Mouse (Mus musculus) liver, embryonic 11.5 days (tissue): ENCODE data around the gene Fkbp8. TPM values are rescaled to one million over a fixed set of nuclear protein-coding genes. Genes with fewer than 3 reads are reported as not detected.
A peak's percentile ranks its signal among the peaks of the same experiment; 100 is the strongest.

Experiments used
- ATAC-seq: fragments of 200-750 bp; cut with Nextera tagmentation; replicated peaks from 2 replicates; pipeline ENCODE4 v1.8.0; 2017; ENCODE audit warnings: moderate number of reproducible peaks, mild to moderate bottlenecking, moderate TSS enrichment, moderate library complexity; ENCODE audit not compliant: low FRiP score
- DNase-seq: peaks from one replicate; pipeline ENCODE4 v3.0.0-alpha.2; 2017; ENCODE audit warnings: low spot score
- H3K27ac ChIP-seq: fragments of 300-500 bp; sonication (generic); 2 replicates; pipeline ENCODE4 v1.5.1; 2014; ENCODE audit warnings: mild to moderate bottlenecking, low read depth, low read length, control low read depth
- H3K27me3 ChIP-seq: fragments of 300-500 bp; sonication (generic); replicated peaks from 2 replicates; pipeline ENCODE4 v1.6.1; 2014; ENCODE audit warnings: low read length, mixed read lengths; ENCODE audit not compliant: control insufficient read depth, insufficient read depth
- H3K36me3 ChIP-seq: fragments of 300-500 bp; sonication (generic); 2 replicates; pipeline ENCODE4 v1.6.1; 2014; ENCODE audit warnings: mild to moderate bottlenecking, low read length, moderate library complexity, mixed read lengths; ENCODE audit not compliant: control insufficient read depth, insufficient read depth
- H3K4me1 ChIP-seq: fragments of 300-500 bp; sonication (generic); replicated peaks from 2 replicates; pipeline ENCODE4 v1.6.1; 2014; ENCODE audit warnings: low read length, mixed read lengths; ENCODE audit not compliant: control insufficient read depth, insufficient read depth
- H3K4me2 ChIP-seq: fragments of 300-500 bp; sonication (generic); 2 replicates; pipeline ENCODE4 v1.6.1; 2014; ENCODE audit warnings: mild to moderate bottlenecking, control low read depth, moderate library complexity
- H3K4me3 ChIP-seq: fragments of 300-500 bp; sonication (generic); 2 replicates; pipeline ENCODE4 v1.5.1; 2014; ENCODE audit warnings: low read depth, low read length, control low read depth
- H3K9ac ChIP-seq: fragments of 300-500 bp; sonication (generic); 2 replicates; pipeline ENCODE4 v1.6.1; 2014; ENCODE audit warnings: low read depth, low read length, control low read depth
- H3K9me3 ChIP-seq: fragments of 300-500 bp; sonication (generic); 2 replicates; pipeline ENCODE4 v1.6.1; 2016; ENCODE audit warnings: low read length, inconsistent platforms, mixed read lengths; ENCODE audit not compliant: control insufficient read depth
- WGBS: fragments of 180-500 bp; shearing (Covaris S2); extraction: QIAGEN DNeasy Blood & Tissue Kit; methylation state at CpG from one replicate; pipeline ENCODE4 v1.1.7; 2014; 5-methylcytosine and 5-hydroxymethylcytosine counted together
- polyA plus RNA-seq: library from polyadenylated mRNA; unstranded; fragments of >200 nt; fragmentation: Nextera tagmentation; extraction: Ambion mirVana; gene quantifications from 2 replicates; pipeline ENCODE4 v1.2.1, GENCODE M21; 2014

Gene Fkbp8
- polyA plus RNA-seq = 261 and 285 TPM in 2 replicates

DNA sequence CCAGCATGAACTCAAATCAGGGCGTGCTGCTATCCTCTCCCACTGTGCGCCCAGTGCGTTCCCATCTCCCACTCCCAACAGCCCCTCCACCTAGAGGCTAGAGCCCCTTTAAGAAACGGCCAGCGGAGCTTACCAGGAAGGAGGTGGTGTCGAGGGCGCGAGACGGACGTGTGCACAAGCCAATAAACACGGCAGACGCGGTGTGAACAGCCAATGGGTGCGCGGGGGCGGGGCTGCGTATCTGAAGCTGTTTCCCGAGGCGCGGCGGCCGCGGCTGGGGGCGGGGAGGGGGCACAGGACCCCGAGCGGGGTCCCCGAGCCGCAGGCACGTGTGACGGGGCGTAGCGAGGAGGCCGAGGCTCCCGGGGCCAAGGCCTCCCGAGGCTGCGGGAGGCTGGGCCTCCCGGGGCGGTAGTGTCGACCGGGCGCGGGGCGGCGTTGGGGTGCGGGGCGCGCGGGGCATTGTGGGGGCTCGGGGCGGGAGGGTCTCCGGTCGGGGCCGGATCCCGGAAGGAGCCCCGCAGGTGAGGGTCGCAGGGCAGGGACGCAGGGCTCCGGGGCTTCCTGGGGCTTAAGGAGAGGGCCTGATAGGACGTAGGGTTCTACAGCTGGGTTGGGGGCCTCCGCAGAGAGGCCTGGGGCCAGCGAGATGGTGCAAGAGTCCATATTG is at the start of gene Fkbp8, which contains the start of gene Kxd1:
Gene Fkbp8 (plus strand): TSS at position 213 of the 670 bp plus-strand sequence.
Gene Kxd1 (minus strand): TSS at position 445 of the 670 bp plus-strand sequence.
- peaks cover 26% of the 10 kb centered on the region for H3K4me1 ChIP-seq
- peak within 1 kb of the TSS; percentile 90 for H3K27ac ChIP-seq
- under 1% methylated on average over 61 of the region's 61 CpGs for WGBS
- DNase-seq = peak; percentile 98
- no peaks in the 10 kb centered on the region for H3K27me3 ChIP-seq
- H3K9ac ChIP-seq = peak within 1 kb of the TSS; percentile 97
- peak; percentile 84 for ATAC-seq
- H3K4me3 ChIP-seq = peak within 1 kb of the TSS; percentile 96
- peak within 1 kb of the TSS; percentile 93 for H3K4me2 ChIP-seq
- H3K9me3 ChIP-seq = no peaks in the 10 kb centered on the region
- peaks cover 24% of the 10 kb centered on the region for H3K36me3 ChIP-seq

DNA sequence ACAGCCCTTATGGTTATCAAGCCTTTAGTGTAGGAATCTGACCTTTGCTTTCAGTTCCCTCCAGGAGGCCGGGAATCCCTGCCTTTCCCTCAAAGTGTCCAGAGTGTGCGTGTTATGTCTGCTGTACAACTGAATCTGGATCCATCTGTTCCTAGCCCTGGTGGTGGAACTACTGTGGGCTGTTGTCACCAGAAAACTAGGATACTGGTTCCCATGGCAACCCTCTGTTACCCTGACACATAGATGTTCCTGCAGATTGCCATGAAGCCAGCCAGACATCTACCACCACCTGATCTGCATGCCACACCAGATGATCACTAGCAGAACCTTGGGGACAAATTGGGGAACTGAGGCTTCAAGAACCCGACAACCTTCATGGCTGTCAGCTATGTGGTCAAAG is 45.6 kb upstream of the Fkbp8 start:
- H3K4me3 ChIP-seq = no peak overlapping the region
- no peak overlapping the region for H3K9ac ChIP-seq
- H3K36me3 ChIP-seq = no peaks in the 10 kb centered on the region
- ATAC-seq (no peak), DNase-seq (no peak)
- H3K27ac ChIP-seq = no peak overlapping the region
- peaks cover 10% of the 10 kb centered on the region for H3K4me1 ChIP-seq
- H3K27me3 ChIP-seq = peaks cover 65% of the 10 kb centered on the region
- H3K4me2 ChIP-seq = no peak overlapping the region
- no peaks in the 10 kb centered on the region for H3K9me3 ChIP-seq
- 61% methylated on average over 3 of the region's 3 CpGs for WGBS

DNA sequence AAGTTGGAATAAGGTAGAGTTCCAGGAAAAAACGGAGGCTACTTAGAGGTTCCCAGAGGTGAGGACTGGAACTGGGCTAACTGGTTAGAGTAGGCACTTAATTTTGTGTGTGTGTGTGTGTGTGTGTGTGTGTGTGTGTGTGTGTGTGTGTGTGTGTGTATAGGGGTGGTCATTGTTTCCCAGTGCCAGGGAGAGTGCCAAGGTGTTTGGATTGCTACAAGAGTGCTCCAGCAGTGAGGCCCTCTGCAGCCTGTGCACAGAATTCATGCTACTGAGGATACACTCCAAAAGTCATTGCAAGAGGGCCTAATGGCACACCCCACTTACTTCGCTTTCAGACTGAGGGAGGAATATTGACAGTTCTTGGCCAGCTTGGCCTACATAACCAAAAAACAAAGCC is 44.6 kb upstream of the Fkbp8 start:
- Histone ChIP-seq H3K4me3 (no peak overlapping the region), H3K9me3 (no peaks in the 10 kb centered on the region), H3K4me1 (peaks cover 3% of the 10 kb centered on the region), H3K4me2 (no peak overlapping the region), H3K36me3 (no peaks in the 10 kb centered on the region), H3K27me3 (peaks cover 76% of the 10 kb centered on the region), H3K9ac (no peak overlapping the region), H3K27ac (no peak overlapping the region)
- WGBS = 52% methylated on average over 2 of the region's 2 CpGs
- no peak for ATAC-seq
- DNase-seq = no peak

DNA sequence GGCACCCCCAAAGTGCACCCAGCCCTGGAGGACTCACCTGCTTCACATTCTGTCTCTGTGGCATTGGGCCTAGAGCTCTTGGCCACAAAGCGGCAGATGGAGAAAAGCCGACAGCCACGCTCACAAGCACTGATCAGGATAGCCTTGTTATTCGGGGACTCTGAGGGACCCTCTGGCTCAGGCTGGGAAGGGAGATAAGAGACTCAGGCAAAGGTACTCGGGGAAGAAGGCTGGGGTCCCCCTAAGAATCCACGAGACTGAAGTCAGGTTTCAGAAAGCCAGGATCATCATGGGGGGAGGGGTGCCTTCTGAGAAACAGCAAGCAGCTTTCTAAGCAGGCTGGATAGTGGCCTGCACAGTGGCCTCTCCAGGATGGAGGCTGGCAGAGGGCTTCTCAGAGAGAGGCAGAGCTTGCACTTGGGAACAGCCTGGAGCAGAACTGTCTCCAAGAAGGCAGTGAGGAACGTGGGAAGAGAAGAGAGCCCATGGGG is 41.3 kb upstream of the Fkbp8 start:
- no peak overlapping the region for H3K9ac ChIP-seq
- DNase-seq (no peak), ATAC-seq (no peak)
- H3K4me1 ChIP-seq = peaks cover 23% of the 10 kb centered on the region
- no peak overlapping the region for H3K27ac ChIP-seq
- H3K9me3 ChIP-seq = no peaks in the 10 kb centered on the region
- no peak overlapping the region for H3K4me2 ChIP-seq
- WGBS = 39% methylated on average over 7 of the region's 7 CpGs
- no peaks in the 10 kb centered on the region for H3K36me3 ChIP-seq
- H3K4me3 ChIP-seq = no peak overlapping the region
- H3K27me3 ChIP-seq = peaks cover 100% of the 10 kb centered on the region

DNA sequence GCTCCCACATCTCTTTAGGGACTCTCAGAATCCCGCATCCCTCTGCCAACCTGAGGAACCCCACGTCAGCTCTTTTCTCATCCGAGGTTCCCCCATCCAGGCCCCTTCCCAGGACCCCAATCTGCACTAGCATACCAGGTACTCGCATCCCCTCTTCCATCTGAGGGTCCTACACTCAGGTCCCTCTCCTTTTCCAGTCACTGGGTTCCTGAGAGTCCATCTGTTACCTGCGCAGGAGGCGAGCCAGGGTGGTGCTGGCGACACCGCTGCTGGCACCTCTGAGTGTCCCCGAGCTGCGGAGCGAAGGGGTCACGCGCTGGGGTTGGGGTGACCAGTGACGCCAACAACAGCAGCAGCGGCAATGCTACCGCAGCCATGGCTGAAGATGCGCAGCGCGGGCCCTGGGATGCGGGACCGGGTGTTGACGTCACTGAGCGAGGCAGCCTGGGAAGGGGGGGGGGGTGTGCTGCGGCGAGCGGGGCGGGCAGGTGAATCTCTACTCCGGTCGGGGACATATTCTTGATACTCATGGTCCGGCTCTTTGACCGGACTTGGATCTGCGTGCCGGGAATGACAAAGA is 40.5 kb upstream of the Fkbp8 start, which contains the start of gene Tmem59l:
Gene Tmem59l (minus strand): TSS at position 418 of the 580 bp plus-strand sequence.
- H3K27ac ChIP-seq = no peak within 1 kb of the TSS
- ATAC-seq = no peak
- WGBS = 13% methylated on average over 33 of the region's 33 CpGs
- no peaks in the 10 kb centered on the region for H3K36me3 ChIP-seq
- H3K27me3 ChIP-seq = peaks cover 100% of the 10 kb centered on the region
- H3K4me1 ChIP-seq = peaks cover 23% of the 10 kb centered on the region
- no peak for DNase-seq
- H3K9me3 ChIP-seq = no peaks in the 10 kb centered on the region
- H3K4me3 ChIP-seq = peak within 1 kb of the TSS; percentile 44
- H3K4me2 ChIP-seq = peak within 1 kb of the TSS; percentile 62
- H3K9ac ChIP-seq = 0 out of 2 replicates have a peak within 1 kb of the TSS, but pooled peaks have one; percentile 8

DNA sequence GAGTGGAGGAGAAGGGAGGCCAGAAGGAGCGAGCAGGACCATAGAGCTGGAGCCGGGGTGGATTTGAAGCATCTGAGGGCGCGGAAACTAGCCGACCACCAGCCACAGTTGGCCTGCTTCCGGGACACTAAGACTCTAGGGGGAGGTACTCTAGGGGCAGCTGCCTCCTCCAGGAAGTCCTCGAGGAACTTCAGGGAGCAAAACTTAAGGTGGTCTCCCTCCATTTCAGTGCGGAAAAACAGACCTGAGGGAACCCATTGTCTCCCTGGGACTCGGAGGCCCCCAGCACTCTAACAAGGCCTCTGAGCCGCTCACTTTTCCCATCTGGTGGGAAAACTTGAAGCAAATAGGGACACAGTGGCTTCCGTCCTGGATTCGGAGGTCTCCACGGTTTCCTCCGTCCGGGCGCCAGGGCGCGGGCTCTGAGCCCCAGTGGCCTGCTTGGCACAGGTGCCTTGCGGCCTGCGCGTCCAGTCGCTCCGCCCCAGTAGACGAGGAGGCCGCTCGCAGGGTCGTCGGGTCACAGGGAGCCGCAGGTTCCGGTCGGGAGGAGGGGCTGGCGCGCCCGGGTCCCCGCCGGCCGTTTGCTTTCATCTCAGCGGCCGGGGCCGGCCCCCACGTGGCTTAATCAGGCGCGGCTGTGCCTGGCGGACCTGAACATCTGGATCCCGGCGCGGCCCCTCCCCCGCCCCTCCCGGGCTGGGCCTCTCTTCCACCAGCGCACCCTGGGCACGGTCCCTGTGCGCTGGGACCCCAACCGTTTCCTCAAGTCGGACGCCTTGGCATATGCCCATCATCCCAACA is 39.3 kb upstream of the Fkbp8 start:
- DNase-seq (peak; percentile 71), ATAC-seq (peak; percentile 52)
- H3K9me3 ChIP-seq = no peaks in the 10 kb centered on the region
- no peaks in the 10 kb centered on the region for H3K36me3 ChIP-seq
- no peak overlapping the region for H3K27ac ChIP-seq
- H3K4me2 ChIP-seq = peak overlapping the region; percentile 62
- H3K9ac ChIP-seq = 0 out of 2 replicates have a peak overlapping the region, but pooled peaks have one; percentile 8
- peaks cover 100% of the 10 kb centered on the region for H3K27me3 ChIP-seq
- WGBS = 2% methylated on average over 55 of the region's 55 CpGs
- H3K4me3 ChIP-seq = peak overlapping the region; percentile 44
- H3K4me1 ChIP-seq = peaks cover 32% of the 10 kb centered on the region

DNA sequence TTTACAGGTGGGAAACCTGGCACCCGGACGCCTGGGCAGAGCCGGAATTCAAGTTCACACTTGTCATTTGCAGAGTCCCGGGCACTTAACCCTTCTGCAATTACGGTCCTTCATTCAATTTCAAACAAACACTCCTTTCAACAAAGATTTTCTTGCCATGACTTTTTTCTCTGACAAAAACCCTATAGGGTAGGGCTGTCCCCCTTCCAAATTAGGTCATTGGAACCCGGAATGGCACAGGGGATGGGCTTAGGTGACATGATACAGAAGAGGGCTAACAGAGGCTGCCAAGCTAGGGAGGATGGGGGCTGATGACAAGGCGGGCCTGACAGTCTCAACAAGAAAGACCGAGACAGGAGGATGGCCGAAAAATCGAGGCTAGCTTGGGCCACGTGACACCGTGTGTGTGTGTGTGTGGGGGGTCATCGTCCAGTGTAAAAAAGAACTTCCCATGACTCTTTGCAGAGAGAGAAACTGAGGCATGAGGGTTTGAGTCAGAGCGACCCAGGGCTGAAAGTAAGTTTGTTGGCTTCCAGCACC is 38.5 kb upstream of the Fkbp8 start:
- ATAC-seq (no peak), DNase-seq (no peak)
- Histone ChIP-seq H3K27ac (no peak overlapping the region), H3K9me3 (no peaks in the 10 kb centered on the region), H3K27me3 (peaks cover 100% of the 10 kb centered on the region), H3K36me3 (no peaks in the 10 kb centered on the region), H3K4me1 (peaks cover 40% of the 10 kb centered on the region), H3K4me3 (peak overlapping the region; percentile 32), H3K4me2 (peak overlapping the region; percentile 62), H3K9ac (no peak overlapping the region)
- WGBS = 3% methylated on average over 14 of the region's 14 CpGs

DNA sequence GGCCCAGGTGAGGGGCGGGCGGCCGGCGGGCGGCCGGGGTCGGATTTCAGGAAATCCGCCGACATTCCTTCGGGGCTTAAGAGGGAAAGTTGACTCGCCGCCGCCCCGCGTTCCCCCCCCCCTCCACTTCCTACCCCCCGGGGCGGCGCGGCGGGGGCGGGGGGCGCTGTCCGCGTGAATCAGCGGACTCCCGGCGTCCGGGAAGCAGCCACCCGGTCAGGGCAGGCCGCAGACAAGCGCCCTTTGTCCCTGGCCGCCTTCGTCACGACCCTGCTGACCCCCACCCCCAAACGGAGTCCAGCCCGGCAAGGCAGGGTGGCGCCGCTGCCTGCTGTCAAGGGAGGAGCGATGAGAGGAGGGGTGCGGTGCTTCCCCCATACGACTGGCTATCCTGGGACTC is 37.9 kb upstream of the Fkbp8 start:
- H3K4me3 ChIP-seq = peak overlapping the region; percentile 32
- H3K27me3 ChIP-seq = peaks cover 100% of the 10 kb centered on the region
- ATAC-seq (no peak), DNase-seq (no peak)
- peaks cover 40% of the 10 kb centered on the region for H3K4me1 ChIP-seq
- H3K9me3 ChIP-seq = no peaks in the 10 kb centered on the region
- H3K4me2 ChIP-seq = peak overlapping the region; percentile 62
- WGBS = 1% methylated on average over 29 of the region's 41 CpGs
- H3K27ac ChIP-seq = no peak overlapping the region
- H3K36me3 ChIP-seq = no peaks in the 10 kb centered on the region
- H3K9ac ChIP-seq = no peak overlapping the region
